Mouse (Mus musculus): ENCODE data around the gene Tekt3. TPM values are rescaled to one million over a fixed set of nuclear protein-coding genes. Genes with fewer than 3 reads are reported as not detected.
A peak's percentile ranks its signal among the peaks of the same experiment; 100 is the strongest.

Tekt3 gene
- total RNA-seq (2015), result not detected in 2 replicates
- not detected in 2 replicates for total RNA-seq (2017)

DNA sequence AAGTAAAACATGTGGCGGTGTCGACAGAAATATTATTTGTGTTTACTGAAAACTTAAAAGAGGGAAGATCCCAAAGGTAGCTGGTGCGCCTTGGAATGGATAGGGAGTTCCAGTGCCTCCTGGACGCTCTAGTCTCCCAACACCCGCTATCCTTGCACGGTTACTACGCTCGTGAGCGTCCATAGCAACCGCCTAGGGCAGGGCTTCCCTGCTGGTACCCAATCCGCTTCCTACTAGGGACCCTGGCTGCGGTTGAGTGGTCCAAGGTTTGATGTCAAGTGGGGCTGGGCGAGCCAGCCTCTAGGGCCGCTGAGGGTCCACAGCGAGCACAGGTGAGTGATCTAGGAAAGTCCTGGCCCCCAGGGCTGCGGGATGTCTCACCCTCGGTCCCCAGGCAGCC lies at the start of gene Tekt3:
TSS of gene Tekt3 (plus strand) at position 209 of the 400 bp plus-strand sequence.
- ATAC-seq (replicated peaks; ENCODE audit: poor library complexity), result no peak

DNA sequence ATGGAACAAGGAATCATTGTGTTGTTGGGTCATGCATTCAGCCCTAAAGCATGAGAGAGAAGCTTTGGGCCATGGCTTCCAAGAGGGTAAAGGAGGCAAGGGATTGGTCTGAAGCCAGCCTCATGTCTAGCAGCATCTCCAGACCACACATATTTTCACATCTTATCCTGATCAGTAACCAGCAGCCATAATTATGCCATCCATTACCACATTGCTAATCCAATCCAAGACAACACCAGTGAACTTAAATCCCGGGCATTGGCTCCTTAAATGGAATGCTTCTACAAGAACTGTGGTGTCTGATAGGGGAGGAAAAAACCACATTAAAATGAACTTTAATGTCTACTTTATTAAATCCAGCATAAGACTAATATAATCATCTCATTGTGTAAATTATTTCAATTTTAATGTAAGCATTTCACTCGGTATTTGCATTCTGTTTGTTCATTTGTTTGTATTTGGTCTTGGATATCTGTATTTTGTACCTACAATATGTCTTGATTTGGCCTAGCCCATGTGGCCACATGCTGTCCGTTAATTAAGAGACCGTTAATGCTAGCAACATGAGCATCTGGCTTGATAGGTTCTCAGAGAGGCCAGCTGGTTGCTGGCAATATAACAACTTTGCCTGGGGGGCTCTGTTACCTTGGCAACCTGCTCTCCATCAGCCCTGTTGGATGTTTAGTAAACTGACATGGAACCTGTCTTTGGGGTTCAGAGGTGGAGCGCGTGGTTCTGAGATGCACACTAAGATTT lies 43.9 kb upstream of the Tekt3 start:
- ATAC-seq (replicated peaks; ENCODE audit: poor library complexity), result no peak

DNA sequence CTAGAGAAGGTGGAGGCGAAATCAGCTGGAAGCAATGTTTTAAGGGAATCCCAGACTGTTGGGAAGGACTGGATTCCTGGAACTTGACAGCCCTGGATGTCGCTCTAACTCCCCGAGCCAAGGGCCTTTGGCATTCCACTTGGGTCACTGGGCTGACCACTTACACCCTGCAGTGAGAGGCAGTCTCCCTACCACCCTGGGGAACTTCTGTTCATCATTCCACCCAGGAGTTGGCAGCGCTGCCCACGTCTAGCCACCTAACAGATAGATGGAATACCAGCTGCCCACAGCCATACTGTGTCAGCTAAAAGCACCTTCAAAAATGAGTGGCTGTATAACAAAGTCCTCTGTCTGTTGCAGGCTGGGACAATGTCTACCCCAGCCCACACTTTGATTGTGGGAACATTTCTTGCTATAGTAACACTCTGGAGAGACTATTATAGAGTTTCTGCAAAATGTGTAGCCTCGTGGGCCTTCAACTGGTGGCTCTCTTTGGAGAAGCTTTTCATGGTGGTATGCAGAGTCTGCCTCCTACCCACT lies 43.3 kb upstream of the Tekt3 start:
- ATAC-seq (replicated peaks; ENCODE audit: poor library complexity), result no peak

DNA sequence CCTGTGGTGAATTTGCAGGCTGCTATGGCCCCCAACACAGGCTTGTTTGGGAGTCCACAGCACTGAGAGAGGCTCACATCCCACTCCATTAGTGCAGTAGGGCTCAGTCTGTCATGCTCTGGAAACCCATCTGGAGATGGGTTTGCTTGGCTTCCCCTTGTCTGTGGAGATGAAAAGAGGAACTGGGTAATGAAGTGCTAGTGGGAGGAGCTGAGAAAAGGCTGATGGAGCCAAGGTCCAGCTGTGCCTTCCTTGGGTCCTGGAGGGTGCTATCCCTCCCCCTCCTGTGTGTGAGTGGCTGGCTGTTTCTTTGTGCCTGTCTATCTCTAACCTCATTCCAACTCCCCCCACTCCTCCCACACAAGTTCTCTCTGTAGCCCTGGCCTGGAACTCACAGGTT lies 40.8 kb upstream of the Tekt3 start:
- peak; percentile 86 for ATAC-seq (replicated peaks; ENCODE audit: poor library complexity)

DNA sequence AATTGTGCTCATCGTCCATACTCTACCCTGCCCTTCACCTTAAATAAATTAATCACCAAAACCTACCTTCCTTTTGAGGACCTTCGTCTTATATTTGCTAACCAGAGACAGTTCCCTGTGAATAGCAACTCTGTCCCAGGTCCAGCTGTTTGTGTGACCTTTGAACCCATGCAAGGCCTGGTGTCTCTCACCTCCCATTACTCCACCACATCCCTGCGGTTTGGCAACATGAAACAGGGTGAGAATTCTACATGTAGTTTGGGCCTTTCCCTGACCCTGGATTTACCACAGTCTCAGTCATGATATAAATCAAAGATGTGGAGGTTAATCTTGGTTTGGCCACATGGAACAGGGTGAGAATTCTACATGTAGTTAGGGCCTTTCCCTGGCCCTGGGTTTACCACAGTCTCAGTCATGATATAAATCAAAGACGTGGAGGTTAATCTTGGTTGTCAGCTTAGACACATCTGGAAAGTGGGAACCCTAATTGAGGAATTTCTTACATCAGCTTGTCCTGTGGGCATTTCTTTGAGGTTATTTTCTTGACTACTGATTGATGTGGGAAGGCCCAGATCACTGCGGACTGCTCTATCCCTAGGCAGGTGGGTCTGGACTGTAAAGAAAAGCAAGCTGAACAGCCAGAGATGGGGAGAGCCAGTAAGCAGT lies 40.2 kb upstream of the Tekt3 start:
- ATAC-seq (replicated peaks; ENCODE audit: poor library complexity), result no peak

DNA sequence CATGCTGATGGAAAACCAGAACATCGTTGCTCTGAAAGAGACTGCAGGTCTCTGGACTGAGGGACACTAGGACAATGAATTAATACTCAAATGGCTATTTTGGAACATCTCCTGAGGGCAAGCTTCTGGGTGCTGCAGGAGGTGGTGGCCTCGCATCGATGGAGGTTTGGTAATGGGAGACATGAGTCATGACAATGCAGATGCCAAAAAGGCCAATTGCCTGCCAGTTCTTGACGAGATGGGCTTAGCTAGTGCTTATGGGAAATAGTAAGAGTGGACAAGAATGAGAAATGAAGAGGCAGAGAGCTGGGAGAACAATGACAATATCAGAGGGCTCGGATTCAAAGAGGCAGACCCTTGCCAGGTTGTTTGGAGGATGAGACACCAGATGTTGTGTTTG lies 38.0 kb upstream of the Tekt3 start:
- ATAC-seq (replicated peaks; ENCODE audit: poor library complexity), result no peak

DNA sequence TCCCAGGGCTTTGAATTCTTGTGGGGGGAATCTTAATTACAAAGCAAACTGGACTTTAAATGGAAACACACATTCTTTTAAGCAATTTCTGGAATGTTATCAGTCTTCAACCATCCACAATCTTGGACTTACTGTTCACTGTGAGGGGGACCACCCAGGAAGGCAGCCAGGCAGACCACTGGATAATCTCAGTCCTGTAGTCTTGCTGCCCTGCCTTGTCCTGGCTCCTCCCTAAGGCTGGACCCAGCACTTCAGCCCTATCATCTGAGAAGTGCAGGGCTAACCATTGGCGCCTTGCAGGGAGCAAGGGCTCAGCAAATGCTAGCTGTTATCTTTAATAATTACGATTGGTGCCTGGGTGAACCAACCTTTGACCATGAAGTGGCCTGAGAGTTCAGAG lies 37.3 kb upstream of the Tekt3 start:
- no peak for ATAC-seq (replicated peaks; ENCODE audit: poor library complexity)

DNA sequence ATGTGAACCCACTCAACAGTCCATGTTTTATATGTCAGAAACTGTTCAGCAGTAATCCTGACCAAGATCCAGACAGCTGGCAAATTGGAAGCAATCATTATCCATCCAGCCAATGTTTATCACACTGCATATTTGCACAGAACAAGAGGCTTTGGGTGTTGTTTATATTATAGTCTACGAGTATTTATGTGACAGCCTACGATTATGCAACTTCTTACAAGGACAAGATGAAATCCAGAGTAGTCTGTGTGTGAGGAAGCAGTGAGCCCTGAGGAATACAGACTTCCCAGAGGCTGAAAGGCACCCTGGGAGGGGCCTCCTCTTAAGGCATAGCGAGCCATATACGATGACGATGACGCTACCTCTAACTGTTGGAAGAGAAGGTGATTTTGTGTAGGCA lies 36.0 kb upstream of the Tekt3 start:
- no peak for ATAC-seq (replicated peaks; ENCODE audit: poor library complexity)

DNA sequence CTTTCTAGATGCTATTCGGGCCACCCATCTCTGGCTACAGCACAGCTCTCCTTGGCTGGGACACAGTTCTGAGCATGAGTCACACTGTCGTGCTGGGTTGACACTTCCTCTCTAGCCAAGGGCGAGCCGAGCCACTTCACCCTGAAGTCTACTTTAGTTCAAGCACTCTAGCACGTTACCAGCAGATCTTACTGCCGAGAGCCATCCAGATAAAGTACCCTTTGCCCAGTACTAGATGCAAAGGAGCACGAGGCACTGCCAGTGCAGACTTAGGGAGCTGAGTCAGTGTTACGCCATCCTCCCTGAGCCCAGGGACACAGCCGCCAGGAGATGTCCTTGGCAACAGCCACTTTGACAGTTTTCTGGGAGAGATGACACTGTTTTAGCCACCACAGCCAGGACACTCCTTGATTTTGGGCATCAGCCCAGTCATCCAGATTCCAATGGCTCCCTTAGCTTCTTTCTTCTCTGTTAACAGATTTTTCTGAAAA lies 34.8 kb upstream of the Tekt3 start:
- ATAC-seq (replicated peaks; ENCODE audit: poor library complexity), result no peak

DNA sequence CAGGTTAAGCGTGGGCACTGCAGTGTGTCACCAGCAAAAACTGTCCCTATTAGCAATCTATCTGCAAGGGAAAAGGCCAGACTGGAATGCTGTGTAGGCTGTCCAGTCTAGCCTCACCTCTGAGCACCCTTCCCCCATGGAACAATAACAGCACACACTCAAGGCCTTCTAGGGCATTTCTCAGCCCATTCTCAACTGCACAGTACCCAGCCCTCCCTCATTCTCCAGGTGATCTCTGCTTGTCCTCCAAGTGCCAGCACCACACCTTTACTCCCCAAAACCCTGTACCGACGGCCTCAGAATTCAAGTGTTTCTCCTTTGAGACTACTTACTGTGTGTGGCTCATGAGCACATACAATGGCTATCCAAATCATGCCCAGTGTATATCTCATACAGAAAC lies 33.3 kb upstream of the Tekt3 start:
- ATAC-seq (replicated peaks; ENCODE audit: poor library complexity), result no peak

DNA sequence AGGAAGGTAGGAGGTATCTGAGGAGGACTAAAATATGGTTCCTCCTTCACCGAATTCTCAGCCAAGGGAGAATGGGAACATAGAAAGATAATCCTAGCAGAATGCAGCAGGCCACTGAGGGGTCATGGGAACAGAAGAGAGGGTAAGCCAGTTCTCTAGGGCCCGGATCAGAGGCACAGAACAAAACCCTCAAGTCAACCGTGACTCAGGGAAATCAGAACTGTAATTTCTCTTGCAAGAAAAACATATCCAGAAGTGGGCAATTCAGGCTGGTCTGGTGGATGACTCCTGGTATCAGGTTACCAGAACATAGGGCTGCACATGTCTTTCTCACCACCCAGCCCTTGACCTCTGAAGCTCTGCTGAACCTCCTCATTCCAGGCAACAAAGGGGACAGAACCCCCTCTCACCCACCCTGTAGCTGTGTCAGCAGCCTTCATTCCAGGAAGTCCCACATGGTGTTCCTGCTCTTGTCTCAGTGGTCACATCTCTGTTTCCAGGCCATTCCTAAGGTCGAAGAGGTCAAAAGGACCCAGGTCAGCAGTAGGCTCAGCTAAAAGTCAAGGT lies 32.2 kb upstream of the Tekt3 start:
- no peak for ATAC-seq (replicated peaks; ENCODE audit: poor library complexity)

DNA sequence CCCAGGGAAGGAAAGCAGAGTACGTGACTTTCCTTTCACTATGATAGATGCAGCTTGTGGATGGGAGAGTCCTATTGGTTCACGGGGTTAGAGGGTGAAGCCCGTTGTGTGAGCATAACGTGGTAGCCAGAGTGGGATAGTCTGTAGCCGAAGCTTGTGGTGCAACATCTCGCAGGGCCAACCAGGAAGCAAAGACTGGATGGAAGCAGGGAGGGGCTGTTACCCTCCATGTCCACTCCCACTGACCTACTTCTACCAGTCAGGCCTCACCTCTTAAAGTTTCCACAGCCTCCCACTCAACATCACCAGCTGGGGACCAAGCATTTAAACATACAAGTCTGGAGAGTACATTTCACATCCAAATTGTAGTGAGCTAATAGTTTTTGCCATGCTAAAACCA lies 31.7 kb upstream of the Tekt3 start:
- no peak for ATAC-seq (replicated peaks; ENCODE audit: poor library complexity)

DNA sequence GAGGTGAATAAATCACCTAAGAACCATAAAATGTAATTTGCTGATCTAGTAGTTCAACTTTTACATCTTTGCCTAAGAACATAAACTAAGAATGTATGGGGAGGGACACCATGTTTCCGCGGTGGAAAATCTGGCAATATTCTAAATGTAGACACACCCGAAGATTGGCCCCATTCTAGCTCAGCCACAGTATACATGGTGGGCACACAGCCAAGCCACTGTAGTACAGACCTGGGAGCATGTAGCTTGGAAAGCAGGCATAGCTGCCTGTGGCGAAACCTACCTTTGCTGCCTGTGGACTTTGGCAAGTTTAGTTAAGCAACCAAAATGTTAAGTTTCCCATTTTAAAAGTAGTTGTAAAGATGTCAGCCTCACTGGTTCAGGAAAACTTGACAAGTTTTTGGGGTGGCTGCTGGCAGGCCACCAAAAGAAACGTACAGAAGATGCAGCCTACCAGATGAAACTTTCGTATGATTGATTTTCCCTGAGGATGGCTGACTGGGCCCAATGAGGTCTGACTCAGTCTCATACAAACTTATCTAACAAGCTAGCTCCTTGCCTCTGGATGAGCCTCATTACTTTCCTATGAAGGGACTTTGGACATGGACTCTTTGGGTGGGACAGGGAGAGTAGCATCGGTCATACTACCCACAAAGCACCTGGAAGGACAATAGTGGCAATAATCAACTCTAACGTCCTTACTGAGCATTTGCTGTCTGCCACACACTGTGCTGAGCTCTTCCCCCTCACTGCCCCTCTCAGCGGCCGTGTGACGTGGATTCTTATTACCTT lies 25.8 kb upstream of the Tekt3 start:
- ATAC-seq (replicated peaks; ENCODE audit: poor library complexity), result no peak

DNA sequence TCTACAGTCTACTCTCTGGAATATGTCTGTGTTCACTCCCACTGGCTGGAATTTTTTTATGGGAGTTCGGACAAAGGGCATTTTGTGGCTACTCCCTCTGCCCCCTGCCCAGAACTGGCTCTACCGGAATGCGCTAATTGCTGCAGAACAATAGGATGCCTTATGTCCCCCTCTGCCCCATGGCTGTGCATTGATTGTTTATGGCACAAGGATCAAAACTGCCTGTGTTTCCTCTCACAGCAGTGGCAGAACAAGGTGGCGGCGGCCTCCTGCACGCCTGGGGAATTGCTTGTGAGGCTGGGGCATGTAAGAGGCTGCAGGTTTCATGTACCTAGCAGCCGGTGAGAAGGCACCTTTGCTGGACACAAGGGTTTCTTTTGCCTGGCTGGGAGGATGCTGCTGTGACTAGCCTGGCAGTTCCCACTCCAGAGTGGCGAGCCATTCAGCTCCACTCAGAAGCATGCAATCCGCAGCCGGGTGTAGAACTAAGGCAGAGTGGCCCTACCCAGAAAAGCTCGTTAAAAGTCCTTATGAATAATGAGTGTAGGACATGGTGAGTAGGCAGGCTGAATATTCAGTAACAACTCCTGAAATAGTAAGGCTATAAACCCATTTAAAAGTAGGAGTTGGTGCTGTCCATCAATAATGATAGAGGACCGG lies 21.3 kb upstream of the Tekt3 start:
- no peak for ATAC-seq (replicated peaks; ENCODE audit: poor library complexity)

DNA sequence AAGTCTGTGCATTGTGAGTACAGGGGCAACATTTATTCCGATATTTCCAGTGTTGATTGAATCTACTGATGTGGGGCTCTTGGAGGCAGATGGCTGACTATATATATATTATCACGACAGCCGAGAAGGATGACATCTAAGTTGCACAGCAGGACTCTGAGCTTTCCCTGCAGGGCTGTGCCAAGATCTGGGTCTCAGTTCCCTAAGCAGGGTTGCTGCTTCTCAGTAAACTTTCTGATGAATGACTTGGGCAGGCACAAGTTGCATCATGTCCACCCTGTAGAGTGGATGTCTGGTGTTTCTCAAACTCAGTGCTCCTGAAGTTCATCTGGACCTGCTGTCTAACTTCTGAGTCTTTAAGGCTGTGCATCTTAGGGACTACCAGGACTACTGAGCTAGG lies 15.7 kb upstream of the Tekt3 start:
- peak; percentile 64 for ATAC-seq (replicated peaks; ENCODE audit: poor library complexity)

DNA sequence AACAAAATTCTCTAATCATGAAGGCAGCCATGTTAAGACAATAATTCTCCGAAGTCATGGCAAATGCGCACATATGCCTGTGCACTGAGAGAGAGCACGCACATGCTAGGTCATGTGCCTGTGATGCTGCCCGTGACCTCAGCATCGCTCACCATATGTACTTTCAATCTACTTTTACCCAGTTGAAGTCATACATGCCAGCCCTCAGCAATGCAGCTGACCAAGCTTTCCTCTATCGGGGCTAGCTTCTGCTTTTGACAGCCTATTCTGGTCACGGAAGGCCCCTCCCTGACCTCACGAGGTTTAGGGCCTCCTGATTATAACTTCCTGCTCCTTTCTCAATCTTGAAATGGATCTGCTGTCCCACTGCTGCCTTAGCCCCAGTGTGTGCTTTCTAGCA lies 15.1 kb upstream of the Tekt3 start:
- ATAC-seq (replicated peaks; ENCODE audit: poor library complexity), result peak; percentile 84

DNA sequence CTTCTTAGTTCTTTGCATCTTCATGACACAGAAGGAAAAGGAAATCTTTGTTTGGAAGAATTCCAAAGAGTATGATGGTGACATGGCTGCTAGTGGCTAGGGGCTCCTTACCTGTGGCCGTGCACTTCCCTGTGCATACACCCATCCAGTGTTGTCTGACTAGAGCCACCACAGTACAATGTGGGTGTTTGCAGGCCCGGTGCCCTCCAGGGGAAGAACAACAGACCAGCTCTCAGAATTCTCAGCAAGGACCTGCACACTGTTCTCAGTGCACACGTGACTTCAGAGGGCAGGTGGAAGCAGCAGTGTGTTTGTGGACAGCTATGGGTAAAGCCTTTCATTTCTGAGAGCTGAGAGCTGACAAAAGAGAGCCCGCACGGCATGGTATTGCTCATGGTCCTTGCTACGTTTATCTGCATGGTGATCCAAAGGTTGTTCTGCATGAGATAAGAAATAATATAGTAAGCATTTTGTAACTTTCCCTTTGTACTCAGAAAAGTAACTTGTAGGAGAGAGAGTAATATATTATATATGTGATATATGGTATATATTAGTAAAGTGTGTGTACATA lies 11.0 kb upstream of the Tekt3 start:
- no peak for ATAC-seq (replicated peaks; ENCODE audit: poor library complexity)

DNA sequence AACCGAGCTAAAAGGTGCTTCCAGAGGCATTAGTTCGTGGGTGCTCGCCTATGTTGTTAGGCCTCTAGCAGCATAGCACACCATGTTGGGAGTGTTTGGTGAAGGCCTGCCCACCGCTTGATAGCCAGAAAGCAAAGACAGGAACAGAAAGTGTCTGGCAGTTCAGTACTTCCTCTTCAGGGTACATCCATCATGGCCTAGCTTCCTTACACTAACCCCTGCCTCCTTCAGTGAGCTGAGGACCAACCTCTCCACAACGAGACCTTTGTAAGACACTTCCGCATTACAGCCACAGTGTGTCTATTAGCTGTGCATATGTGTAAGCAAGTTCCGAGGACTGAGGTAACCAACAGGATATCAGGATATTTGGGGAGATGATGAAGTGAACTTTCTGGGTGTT lies 10.4 kb upstream of the Tekt3 start:
- ATAC-seq (replicated peaks; ENCODE audit: poor library complexity), result peak; percentile 91

DNA sequence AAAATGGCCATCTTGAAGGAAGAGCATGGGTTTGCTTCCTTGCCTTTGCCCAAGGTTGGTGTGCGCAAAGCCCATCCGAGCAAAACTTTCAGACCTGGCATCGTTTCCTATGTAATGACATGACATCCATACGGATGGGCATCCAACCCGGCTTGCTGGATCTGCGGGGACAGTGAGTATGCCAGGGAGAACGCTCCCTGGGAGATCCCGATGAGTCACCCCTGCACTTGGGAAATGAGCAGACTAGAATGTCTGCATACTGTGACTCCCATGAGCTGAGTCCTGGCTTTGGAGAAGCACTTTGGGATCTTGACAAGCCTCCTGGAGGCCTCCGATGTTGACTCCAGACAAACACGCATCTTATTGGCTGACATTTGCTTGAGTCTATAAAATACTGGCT lies 9.5 kb upstream of the Tekt3 start:
- no peak for ATAC-seq (replicated peaks; ENCODE audit: poor library complexity)

DNA sequence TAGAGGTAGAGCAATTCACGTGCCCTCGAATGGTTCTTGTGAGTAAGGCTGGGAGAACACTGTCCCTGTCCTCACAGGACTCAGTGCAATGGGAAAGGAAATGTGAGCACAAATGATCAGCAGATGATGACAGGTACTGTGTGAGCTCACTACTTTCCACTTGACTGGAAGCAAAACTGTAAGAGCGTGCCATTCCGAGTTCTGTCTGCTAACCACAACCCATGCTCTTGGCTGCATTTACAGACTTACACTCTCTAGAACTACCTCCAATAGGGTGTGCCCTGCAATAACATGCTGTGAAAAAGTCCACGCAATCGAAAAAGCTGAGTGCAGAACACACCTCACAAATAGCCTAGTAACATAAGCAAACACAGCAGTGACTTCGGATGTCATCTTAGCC lies 5.9 kb upstream of the Tekt3 start:
- ATAC-seq (replicated peaks; ENCODE audit: poor library complexity), result no peak

All from megakaryocyte progenitor cell, adult 5-6 weeks (primary cell).